Mouse (Mus musculus) ES-Bruce4 (cell line): ENCODE results near the gene Fes.

Source experiments
- CTCF ChIP-seq: IDR thresholded peaks from one replicate; pipeline ENCODE4 v1.8.1; 2011; ENCODE audit warnings: low read depth, low read length
- EP300 ChIP-seq: IDR thresholded peaks from 2 replicates; pipeline ENCODE4 v1.6.1; 2011; ENCODE audit warnings: low read depth, low read length; ENCODE audit not compliant: insufficient read depth
- POLR2A ChIP-seq: IDR thresholded peaks from one replicate; pipeline ENCODE4 v1.8.1; 2011; ENCODE audit warnings: low read length; ENCODE audit not compliant: insufficient read depth

DNA sequence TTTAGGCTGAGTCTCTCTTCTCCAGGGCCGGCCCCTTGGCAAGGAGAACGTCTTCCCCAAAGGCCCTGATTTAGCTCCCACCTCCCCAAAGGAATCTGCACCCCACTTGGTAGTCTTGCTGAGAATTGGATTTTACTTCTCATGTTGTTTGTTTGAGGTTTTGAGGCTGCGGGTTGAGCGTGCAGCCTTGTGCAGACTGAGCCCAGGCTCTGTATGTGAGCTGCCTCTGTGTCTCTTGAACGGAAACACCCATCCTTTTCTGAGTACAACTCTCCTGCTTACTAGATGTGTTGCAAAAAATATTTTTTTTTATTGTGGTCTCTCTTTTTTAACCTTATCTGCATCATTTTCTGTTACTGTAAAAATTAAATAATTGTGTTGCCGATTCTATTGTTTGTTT lies 33.8 kb upstream of the Fes start:
- TF ChIP-seq CTCF (no peak), EP300 (no peak), POLR2A (no peak)
